Mouse (Mus musculus) limb, embryonic 11.5 days (tissue): Measurements from ENCODE around the gene Aoc2. TPM values are rescaled to one million over a fixed set of nuclear protein-coding genes. Genes with fewer than 3 reads are reported as not detected.
A peak's percentile ranks its signal among the peaks of the same experiment; 100 is the strongest.

Experiments
- ATAC-seq: fragments of 200-750 bp; cut with Nextera tagmentation; 2 replicates; pipeline ENCODE4 v1.8.0; 2017; ENCODE audit warnings: low read depth; ENCODE audit not compliant: insufficient number of reproducible peaks, low FRiP score, low TSS enrichment
- DNase-seq: peaks from one replicate; pipeline ENCODE4 v3.0.0-alpha.2; 2015; ENCODE audit warnings: low spot score
- H3K27ac ChIP-seq: fragments of 300-500 bp; sonication (generic); replicated peaks from 2 replicates; pipeline ENCODE4 v1.5.1; 2014; ENCODE audit warnings: low read depth, mild to moderate bottlenecking, low read length
- H3K27me3 ChIP-seq: fragments of 300-500 bp; sonication (generic); 2 replicates; pipeline ENCODE4 v1.6.1; 2014; ENCODE audit warnings: mild to moderate bottlenecking, low read length, mixed read lengths; ENCODE audit not compliant: control insufficient read depth, insufficient read depth
- H3K36me3 ChIP-seq: fragments of 300-500 bp; sonication (generic); 2 replicates; pipeline ENCODE4 v1.6.1; 2014; ENCODE audit warnings: mild to moderate bottlenecking, low read length, moderate library complexity, mixed read lengths; ENCODE audit not compliant: control insufficient read depth, insufficient read depth
- H3K4me1 ChIP-seq: fragments of 300-500 bp; sonication (generic); 2 replicates; pipeline ENCODE4 v1.6.1; 2014; ENCODE audit warnings: low read length, mixed read lengths; ENCODE audit not compliant: control insufficient read depth, insufficient read depth
- H3K4me2 ChIP-seq: fragments of 300-500 bp; sonication (generic); 2 replicates; pipeline ENCODE4 v1.6.1; 2014; ENCODE audit warnings: low read depth, mild to moderate bottlenecking, moderate library complexity; ENCODE audit not compliant: severe bottlenecking
- H3K4me3 ChIP-seq: fragments of 300-500 bp; sonication (generic); 2 replicates; pipeline ENCODE4 v1.5.1; 2014; ENCODE audit warnings: low read depth, low read length
- H3K9ac ChIP-seq: fragments of 300-500 bp; sonication (generic); 2 replicates; pipeline ENCODE4 v1.6.1; 2014; ENCODE audit warnings: mild to moderate bottlenecking, low read length
- H3K9me3 ChIP-seq: fragments of 300-500 bp; sonication (generic); 2 replicates; pipeline ENCODE4 v1.6.1; 2016; ENCODE audit warnings: low read length; ENCODE audit not compliant: control insufficient read depth
- WGBS: fragments of 180-500 bp; shearing (Covaris S2); extraction: QIAGEN DNeasy Blood & Tissue Kit; methylation state at CpG from one replicate; pipeline ENCODE4 v1.1.7; 2014; 5-methylcytosine and 5-hydroxymethylcytosine counted together
- polyA plus RNA-seq: library from polyadenylated mRNA; unstranded; fragments of >200 nt; fragmentation: Nextera tagmentation; extraction: Ambion mirVana; gene quantifications from 2 replicates; pipeline ENCODE4 v1.2.1, GENCODE M21; 2014

Gene Aoc2
- polyA plus RNA-seq: 1.5 and 1.9 TPM in 2 replicates

DNA sequence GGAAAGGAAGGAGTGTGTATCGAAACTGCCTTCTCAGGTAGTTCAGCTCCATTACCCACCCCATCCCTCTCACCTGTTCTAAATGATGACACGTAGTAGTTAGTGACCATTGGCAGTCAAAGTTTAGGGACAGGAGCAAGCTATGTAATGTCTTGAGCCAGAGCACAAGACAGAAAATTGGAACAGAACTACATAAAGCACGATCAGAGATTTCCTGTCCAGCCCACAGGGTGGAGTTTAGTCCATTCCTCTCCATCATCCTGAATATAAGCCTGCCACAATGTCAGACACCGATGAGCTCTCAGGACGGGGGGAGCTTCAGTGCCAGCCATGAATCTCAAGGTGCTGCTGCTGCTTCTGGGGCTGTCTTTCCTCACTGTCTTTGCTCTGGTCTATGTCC is at the start of gene Aoc2:
TSS of gene Aoc2 (plus strand) at position 301 of the 400 bp plus-strand sequence.
- Histone ChIP-seq H3K27me3 (no peaks in the 10 kb centered on the region), H3K27ac (no peak within 1 kb of the TSS), H3K9me3 (no peaks in the 10 kb centered on the region), H3K9ac (no peak within 1 kb of the TSS), H3K4me1 (no peaks in the 10 kb centered on the region), H3K36me3 (peaks cover 28% of the 10 kb centered on the region), H3K4me2 (no peak within 1 kb of the TSS), H3K4me3 (no peak within 1 kb of the TSS)
- ATAC-seq (no peak), DNase-seq (no peak)
- 92% methylated on average over 5 of the region's 5 CpGs for WGBS

GRCm38 (mm10) chr11:101275309-101275708 is 49.6 kb upstream of the Aoc2 start:
- Histone ChIP-seq H3K4me3 (no peak overlapping the region), H3K27me3 (peaks cover 5% of the 10 kb centered on the region; the same call in 1 of the 2 replicates), H3K9ac (no peak overlapping the region), H3K4me2 (no peak overlapping the region), H3K27ac (no peak overlapping the region), H3K36me3 (peaks cover 2% of the 10 kb centered on the region; the same call in 1 of the 2 replicates), H3K9me3 (no peaks in the 10 kb centered on the region), H3K4me1 (peaks cover 12% of the 10 kb centered on the region)
- ATAC-seq (no peak), DNase-seq (no peak)
- 68% methylated on average over 4 of the region's 4 CpGs for WGBS

DNA sequence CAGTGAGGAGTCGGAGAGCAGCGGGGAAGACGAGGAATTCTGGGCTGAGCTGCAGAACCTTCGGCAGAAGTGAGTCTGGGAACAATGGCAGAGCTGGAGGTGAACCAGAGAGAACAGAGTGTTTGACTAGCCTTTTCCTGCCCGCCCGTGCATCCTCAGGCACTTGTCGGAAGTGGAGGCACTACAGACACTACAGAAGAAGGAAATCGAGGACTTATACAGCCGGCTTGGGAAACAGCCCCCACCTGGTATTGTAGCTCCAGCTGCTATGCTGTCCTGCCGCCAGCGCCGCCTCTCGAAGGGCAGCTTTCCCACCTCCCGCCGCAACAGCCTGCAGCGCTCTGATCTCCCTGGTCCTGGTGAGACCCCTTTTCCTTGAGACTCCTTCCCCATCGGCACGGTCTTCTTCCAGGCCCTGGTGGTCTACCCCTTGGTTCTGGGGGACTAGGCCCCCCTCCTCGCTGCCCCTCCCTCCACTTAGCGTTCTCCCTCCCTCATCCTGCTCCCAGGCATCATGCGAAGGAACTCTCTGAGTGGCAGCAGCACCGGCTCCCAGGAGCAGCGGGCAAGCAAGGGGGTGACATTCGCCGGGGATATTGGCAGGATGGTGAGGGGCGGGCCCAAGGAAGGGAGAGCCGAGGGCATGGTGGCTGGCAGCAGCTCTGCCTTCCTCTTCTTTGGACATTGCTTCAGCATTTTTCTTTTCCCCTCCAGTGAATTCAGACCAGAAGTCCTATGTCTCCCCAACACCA is 48.4 kb upstream of the Aoc2 start:
- Histone ChIP-seq H3K27me3 (peaks cover 5% of the 10 kb centered on the region; the same call in 1 of the 2 replicates), H3K27ac (no peak overlapping the region), H3K4me3 (peak overlapping the region; percentile 3; the same call in 1 of the 2 replicates), H3K9ac (no peak overlapping the region), H3K9me3 (no peaks in the 10 kb centered on the region), H3K4me2 (peak overlapping the region; percentile 17; the same call in 1 of the 2 replicates), H3K4me1 (peaks cover 12% of the 10 kb centered on the region), H3K36me3 (peaks cover 2% of the 10 kb centered on the region; the same call in 1 of the 2 replicates)
- DNase-seq (no peak), ATAC-seq (no peak)
- 29% methylated on average over 27 of the region's 27 CpGs for WGBS

DNA sequence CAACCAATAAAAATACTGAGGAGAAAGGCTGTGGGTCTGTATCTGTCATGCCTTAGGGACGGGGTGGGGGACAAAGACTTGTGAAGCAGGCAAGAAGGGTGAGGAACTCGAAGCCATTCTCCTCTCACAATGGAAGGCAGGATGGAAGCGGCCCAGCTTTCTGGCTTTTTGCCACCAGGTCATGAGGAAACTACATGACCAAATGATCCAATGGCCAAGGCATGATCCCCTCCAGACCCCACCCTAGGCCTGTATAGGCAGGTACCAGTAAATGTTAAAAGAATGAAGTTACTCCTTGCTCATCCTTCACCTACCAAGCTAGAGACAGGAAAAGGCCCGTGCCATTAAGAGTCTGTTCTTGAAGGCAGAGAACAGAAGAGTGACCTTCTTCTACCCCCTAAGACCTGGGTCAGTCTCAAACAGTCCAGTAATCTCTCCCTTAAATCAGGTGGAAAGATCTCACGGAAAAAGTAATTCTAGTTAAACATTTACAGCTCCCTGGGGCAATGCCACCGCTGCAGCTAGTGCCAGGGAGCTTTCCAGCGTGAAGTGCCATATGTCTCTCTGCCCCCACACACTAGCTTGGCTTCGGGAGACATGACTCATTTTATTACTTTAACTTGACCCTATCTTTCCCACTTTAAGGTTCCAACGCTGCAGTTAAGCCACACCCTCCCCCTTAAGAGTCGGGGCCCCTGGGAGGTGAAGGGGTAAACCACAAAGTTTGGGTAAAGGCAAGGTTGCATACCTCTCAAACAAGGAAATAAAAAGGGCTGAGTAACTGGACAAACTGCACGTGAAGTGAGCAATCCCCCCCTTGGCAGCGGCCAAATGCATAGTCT is 47.3 kb upstream of the Aoc2 start:
- Histone ChIP-seq H3K9me3 (no peaks in the 10 kb centered on the region), H3K4me2 (peak overlapping the region; percentile 42), H3K27me3 (peaks cover 5% of the 10 kb centered on the region; the same call in 1 of the 2 replicates), H3K27ac (no peak overlapping the region), H3K36me3 (peaks cover 2% of the 10 kb centered on the region; the same call in 1 of the 2 replicates), H3K4me1 (peaks cover 12% of the 10 kb centered on the region), H3K4me3 (peak overlapping the region; percentile 58), H3K9ac (no peak overlapping the region; the same call in 1 of the 2 replicates)
- no peak for DNase-seq
- ATAC-seq: no peak
- 68% methylated on average over 12 of the region's 12 CpGs for WGBS

DNA sequence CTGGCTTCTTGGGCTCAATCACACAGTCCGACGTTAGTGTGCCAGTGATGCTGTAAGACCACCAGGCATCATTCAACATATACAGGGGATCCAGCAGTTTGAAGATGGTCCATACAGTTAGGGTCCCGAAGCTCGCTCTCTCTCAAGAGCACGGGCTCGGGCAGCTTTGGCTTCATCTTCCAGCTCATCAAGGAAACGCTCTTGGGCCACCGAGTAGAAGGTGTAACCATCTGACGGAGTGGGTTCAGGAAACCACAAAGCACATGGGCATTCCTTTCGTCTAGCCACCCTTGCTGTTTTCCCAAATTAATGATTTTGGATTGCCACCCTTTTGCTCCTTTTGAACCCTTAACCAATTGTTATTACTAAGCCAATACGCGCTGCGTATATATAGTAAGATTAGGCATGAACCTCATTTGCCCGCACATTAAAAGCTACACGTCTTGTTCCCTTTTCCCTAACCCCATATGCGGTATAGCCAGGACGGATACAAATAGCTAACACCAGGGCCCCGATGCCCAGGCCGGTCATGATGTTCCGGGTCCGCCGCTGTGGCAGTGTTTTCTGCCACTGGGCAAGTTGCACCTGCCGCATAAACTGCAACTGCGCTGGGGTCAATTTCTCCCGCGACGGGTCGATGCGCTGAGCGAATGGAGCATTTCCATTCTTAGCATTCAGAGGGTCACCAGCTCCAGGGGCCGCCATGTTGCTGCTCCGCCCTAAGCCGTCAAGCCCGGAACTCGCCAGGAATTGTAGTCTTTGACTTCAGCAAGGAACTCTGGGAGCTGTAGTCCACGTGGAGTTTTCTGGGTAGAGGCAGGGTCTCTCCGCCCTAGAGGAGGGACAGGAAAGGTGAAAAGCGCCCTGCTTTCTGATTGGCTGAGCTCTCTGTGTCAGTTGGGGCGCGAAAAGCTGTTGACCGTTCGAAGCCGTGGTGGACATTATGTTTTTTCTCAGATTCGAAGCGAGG is 46.4 kb upstream of the Aoc2 start, which contains the start of the genes Cntd1 and Coa3:
TSS of gene Cntd1 (plus strand) at position 790 of the 970 bp plus-strand sequence.
TSS of gene Coa3 (minus strand) at position 892 of the 970 bp plus-strand sequence.
- no peaks in the 10 kb centered on the region for H3K9me3 ChIP-seq
- H3K4me3 ChIP-seq: peak within 1 kb of the TSS; percentile 58
- H3K4me1 ChIP-seq: peaks cover 12% of the 10 kb centered on the region
- peaks cover 2% of the 10 kb centered on the region; the same call in 1 of the 2 replicates for H3K36me3 ChIP-seq
- H3K9ac ChIP-seq: peak within 1 kb of the TSS; percentile 74
- H3K27me3 ChIP-seq: peaks cover 5% of the 10 kb centered on the region; the same call in 1 of the 2 replicates
- 9% methylated on average over 45 of the region's 45 CpGs for WGBS
- peak; percentile 95 for ATAC-seq
- H3K4me2 ChIP-seq: peak within 1 kb of the TSS; percentile 42
- no peak within 1 kb of the TSS for H3K27ac ChIP-seq
- DNase-seq: peak; percentile 90

DNA sequence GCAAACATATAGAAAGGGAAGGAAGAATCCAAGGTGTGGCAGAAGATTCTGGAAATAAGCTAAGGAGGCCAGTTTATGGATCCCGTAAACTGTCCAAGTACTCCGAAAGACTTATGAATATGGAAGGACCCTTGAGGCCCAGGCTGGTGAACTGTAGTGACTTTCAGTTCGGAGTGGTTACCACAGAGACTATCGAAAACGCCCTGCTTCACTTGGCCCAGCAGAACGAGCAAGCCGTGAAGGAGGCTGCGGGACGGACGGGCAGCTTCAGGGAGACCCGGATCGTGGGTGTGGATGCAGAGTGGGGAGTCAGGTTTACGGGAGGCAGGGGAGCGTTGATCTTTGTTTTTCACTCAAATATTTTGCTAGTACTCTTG is 45.7 kb upstream of the Aoc2 start:
- ATAC-seq: no peak

GRCm38 (mm10) chr11:101280837-101281236 is 44.0 kb upstream of the Aoc2 start:
- ATAC-seq (no peak), DNase-seq (no peak)
- no peak overlapping the region for H3K9ac ChIP-seq
- H3K36me3 ChIP-seq: peaks cover 2% of the 10 kb centered on the region; the same call in 1 of the 2 replicates
- H3K27me3 ChIP-seq: peaks cover 5% of the 10 kb centered on the region; the same call in 1 of the 2 replicates
- no peaks in the 10 kb centered on the region for H3K9me3 ChIP-seq
- H3K27ac ChIP-seq: no peak overlapping the region
- 54% methylated on average over 7 of the region's 7 CpGs for WGBS
- H3K4me2 ChIP-seq: no peak overlapping the region
- H3K4me3 ChIP-seq: no peak overlapping the region
- H3K4me1 ChIP-seq: peaks cover 12% of the 10 kb centered on the region

More for the DNA sequence above, 45.7 kb upstream of the Aoc2 start:
- no peak for DNase-seq
- Histone ChIP-seq H3K27me3 (peaks cover 5% of the 10 kb centered on the region; the same call in 1 of the 2 replicates), H3K27ac (no peak overlapping the region), H3K4me1 (peaks cover 12% of the 10 kb centered on the region), H3K4me3 (peak overlapping the region; percentile 58; the same call in 1 of the 2 replicates), H3K4me2 (peak overlapping the region; percentile 42; the same call in 1 of the 2 replicates), H3K9me3 (no peaks in the 10 kb centered on the region), H3K36me3 (peaks cover 2% of the 10 kb centered on the region; the same call in 1 of the 2 replicates), H3K9ac (peak overlapping the region; percentile 12; the same call in 1 of the 2 replicates)
- 58% methylated on average over 14 of the region's 14 CpGs for WGBS
